ENCODE assay signal across 7 mouse cellular contexts in the genomic region with DNA sequence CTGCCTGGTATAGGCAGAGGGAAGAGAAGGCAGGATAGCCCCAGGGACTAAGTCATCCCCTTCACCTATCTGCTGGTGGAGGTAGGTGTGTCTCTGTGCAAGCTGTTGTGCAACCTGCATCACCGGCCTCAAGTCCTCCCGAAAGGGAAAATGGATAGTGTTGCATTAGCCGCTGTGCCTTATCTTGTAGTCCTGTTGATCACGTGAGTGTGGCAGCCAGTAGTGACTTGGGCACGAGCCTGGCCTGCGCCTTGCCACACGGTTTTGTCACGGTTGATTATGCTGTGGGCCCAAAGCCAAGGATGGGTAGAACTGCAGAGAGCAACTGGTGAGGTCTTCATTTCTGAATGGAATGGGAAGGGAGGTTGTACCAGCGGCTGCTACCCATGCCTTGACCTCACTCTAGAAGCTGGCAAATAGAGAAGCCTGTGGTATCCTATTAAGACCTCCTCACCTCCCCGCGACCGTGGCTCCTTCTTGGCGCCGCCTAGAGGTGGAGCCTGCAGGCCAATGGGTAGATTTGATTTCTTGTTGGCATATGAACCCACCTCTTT. TPM values are rescaled to one million over a fixed set of nuclear protein-coding genes. Genes with fewer than 3 reads are reported as not detected.
DNase-seq lines count a peak whose midpoint lies in the region; ATAC-seq and TF ChIP-seq lines count a peak whose summit lies in the region.

No protein-coding gene starts in this region.

- H3K27ac ChIP-seq in ES-E14 (ENCODE audit: insufficient read depth, low read depth, low read length, poor library complexity, severe bottlenecking) = no peak overlapping the region
- no peak overlapping the region for H3K27ac ChIP-seq in heart, embryonic 14.5 days (replicated peaks in 1 of 2; ENCODE audit: control insufficient read depth in 1 of 2, insufficient read depth in 1 of 2, low read depth in 2 of 2, low read length in 2 of 2)

- no peaks in the 10 kb centered on the region for H3K9me3 ChIP-seq in ES-E14 (ENCODE audit: control insufficient read depth, insufficient read depth, low read depth, low read length)
- H3K9me3 ChIP-seq in heart, embryonic 14.5 days (ENCODE audit: control insufficient read depth, low read length) = no peaks in the 10 kb centered on the region

- DNase-seq in CD4-positive helper T cell, adult 2 months (ENCODE audit: low read depth, low spot score) = peak; percentile 70
- DNase-seq in ES-E14 (ENCODE audit: low read depth, low spot score) = no peak
- peak; percentile 93 for DNase-seq in cerebellum, adult 9-10 months
- peak; percentile 66 for DNase-seq in kidney, postnatal 14 days
- DNase-seq in lung, postnatal 4 days = peak; percentile 34 to 65
- DNase-seq in spleen, adult 12 weeks (ENCODE audit: low spot score) = peak; percentile 77

- H3K36me3 ChIP-seq in ES-E14 (ENCODE audit: control insufficient read depth, insufficient read depth, low read length, poor library complexity, severe bottlenecking) = peaks cover 2% of the 10 kb centered on the region; the same call in 1 of the 2 replicates
- no peaks in the 10 kb centered on the region for H3K36me3 ChIP-seq in heart, embryonic 14.5 days (ENCODE audit: control insufficient read depth, insufficient read depth, low read length)

- in situ Hi-C loops in ES-E14 (cut with MboI; ENCODE audit: low sequenced_read_pairs in 2 of 2, unreplicated experiment in 2 of 2) = no loop called here

- no peak for ATAC-seq in heart, embryonic 14.5 days (ENCODE audit: insufficient number of reproducible peaks, insufficient read depth, low FRiP score, low read depth)

- peak overlapping the region; percentile 93 for H3K4me2 ChIP-seq in heart, embryonic 14.5 days (ENCODE audit: low read length)

- H3K4me1 ChIP-seq in ES-E14 (ENCODE audit: control insufficient read depth in 2 of 2, insufficient read depth in 2 of 2, low read length in 2 of 2, poor library complexity in 1 of 2) = peaks cover 1 to 18% of the 10 kb centered on the region in 2 experiments; a peak in 1 of 4 replicates
- H3K4me1 ChIP-seq in heart, embryonic 14.5 days (ENCODE audit: control insufficient read depth in 2 of 2, insufficient read depth in 2 of 2, low read length in 2 of 2) = peaks cover 12 to 14% of the 10 kb centered on the region in 2 experiments

- H3K4me3 ChIP-seq in ES-E14 (ENCODE audit: insufficient read depth in 1 of 2, low read depth in 1 of 2, low read length in 2 of 2, poor library complexity in 1 of 2, severe bottlenecking in 1 of 2) = peak overlapping the region; percentile 69 to 95
- H3K4me3 ChIP-seq in heart, embryonic 14.5 days (ENCODE audit: control insufficient read depth in 1 of 2, insufficient read depth in 1 of 2, low read depth in 1 of 2, low read length in 2 of 2) = peak overlapping the region; percentile 74 to 83

- H3K9ac ChIP-seq in ES-E14 (ENCODE audit: insufficient read depth, low read depth, low read length, poor library complexity, severe bottlenecking) = peak overlapping the region; percentile 9; the same call in 1 of the 2 replicates
- H3K9ac ChIP-seq in heart, embryonic 14.5 days (ENCODE audit: low read length) = peak overlapping the region; percentile 90; the same call in 1 of the 2 replicates

- H3K27me3 ChIP-seq in heart, embryonic 14.5 days (ENCODE audit: control insufficient read depth, insufficient read depth, low read length) = no peaks in the 10 kb centered on the region

- WGBS in heart, embryonic 14.5 days = 11% methylated on average over 14 of the region's 14 CpGs

TF ChIP-seq in ES-E14, 5 proteins besides CTCF, POLR2A, EP300 and RAD21:
- TF ChIP-seq MAFK (IDR thresholded peaks at IDR 0.05; ENCODE audit: insufficient read depth, low read depth, low read length) = no peak
- no peak for TF ChIP-seq ZNF384 (IDR thresholded peaks at IDR 0.05; ENCODE audit: low read depth, low read length)
- no peak for TF ChIP-seq HCFC1 (IDR thresholded peaks at IDR 0.05; ENCODE audit: borderline replicate concordance, insufficient read depth, low read length)
- TF ChIP-seq ZC3H11A (IDR thresholded peaks at IDR 0.05; ENCODE audit: borderline replicate concordance, low read depth, low read length) = no peak
- no peak for TF ChIP-seq CHD2 (IDR thresholded peaks at IDR 0.05; ENCODE audit: low read depth, low read length)
TF ChIP-seq in ES-E14: peak in this region for 0.

RNA-seq across cellular contexts. Expression of gene Tnk2, which starts 1.8 kb away (rescaled TPM):
- 47.1 and 63.7 TPM in 2 replicates for total RNA-seq in ES-E14 (2012; rRNA removed)
- polyA plus RNA-seq in heart, embryonic 14.5 days (2014; fragmentation: Nextera tagmentation; extraction: Ambion mirVana) = 6.7 and 7.3 TPM in 2 replicates

RNA-seq across cellular contexts. Expression of gene Tfrc, which starts 36.7 kb away (rescaled TPM):
- 334 and 403 TPM in 2 replicates for total RNA-seq in ES-E14 (2012; rRNA removed)
- 48.6 and 57.2 TPM in 2 replicates for polyA plus RNA-seq in heart, embryonic 14.5 days (2014; fragmentation: Nextera tagmentation; extraction: Ambion mirVana)
